Mouse (Mus musculus) liver, adult (tissue): ENCODE results near the gene Gm42688.

Experiments used
- GATA4 ChIP-seq: IDR thresholded peaks from 2 replicates; pipeline ENCODE4 v1.6.1; 2014; ENCODE audit warnings: mild to moderate bottlenecking, low read length; ENCODE audit not compliant: insufficient replicate concordance

Gene Gm42688

DNA sequence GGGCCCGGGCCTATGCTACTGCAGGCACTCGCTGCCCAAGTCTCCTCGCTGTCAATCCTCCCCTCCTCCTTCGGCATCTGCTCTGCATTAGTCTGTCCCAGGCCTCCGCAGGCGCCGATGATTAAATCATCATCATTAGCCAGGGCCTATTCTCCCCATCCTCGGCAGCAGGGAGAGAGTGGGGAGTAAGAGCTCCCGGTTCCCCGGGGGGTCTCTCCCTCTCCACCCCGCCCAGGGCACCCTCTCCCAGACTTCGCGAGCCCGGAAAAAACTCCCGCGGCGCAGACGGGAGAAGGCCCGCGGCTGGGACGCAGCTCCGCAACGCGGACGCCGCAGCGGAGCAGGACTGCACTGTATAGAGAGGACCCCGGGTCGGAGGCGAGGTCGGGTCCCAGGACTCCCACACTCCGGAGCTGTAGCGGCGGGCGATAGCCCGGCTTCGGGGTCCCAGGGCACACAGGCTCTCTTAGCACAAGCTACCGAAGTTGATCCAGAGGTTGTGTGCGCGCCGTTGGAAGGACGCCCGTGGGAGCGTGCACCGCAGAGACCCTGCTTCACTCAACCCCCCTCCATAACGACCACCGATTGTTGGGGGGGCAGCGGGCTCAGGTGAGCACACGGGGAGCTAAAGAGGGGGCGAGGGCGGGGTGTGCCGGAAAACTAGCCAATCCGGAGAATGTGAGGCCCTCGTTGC is 23.6 kb upstream of the Gm42688 start, which contains the start of gene Pcgf1:
Pcgf1 (plus strand) TSS at position 240 of the 694 bp plus-strand sequence.
- TF ChIP-seq GATA4: no peak

GRCm38 (mm10) chr6:83078324-83078858 is 23.0 kb upstream of the Gm42688 start:
- TF ChIP-seq GATA4: peak; percentile 99; the same call in 1 of the 2 replicates

DNA sequence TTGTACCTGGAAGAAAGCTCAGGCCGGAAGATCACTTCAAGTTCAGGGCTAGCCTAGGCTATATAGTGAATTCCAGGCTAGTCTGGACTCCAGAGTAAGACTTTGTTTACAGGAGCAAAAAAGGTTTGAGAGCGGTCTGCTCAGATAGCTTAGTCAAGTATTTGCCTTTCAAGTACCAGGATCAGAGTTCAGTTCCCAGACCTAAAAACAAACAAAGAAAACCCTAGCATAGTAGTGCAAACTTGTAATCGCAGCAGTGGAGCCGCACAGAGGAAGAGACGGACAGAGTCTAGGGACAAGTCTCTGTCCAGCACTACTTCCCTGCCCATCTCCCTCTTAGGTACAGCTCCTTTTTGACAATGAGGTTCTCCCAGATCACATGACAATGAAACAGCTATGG is 21.2 kb upstream of the Gm42688 start:
- TF ChIP-seq GATA4: no peak

DNA sequence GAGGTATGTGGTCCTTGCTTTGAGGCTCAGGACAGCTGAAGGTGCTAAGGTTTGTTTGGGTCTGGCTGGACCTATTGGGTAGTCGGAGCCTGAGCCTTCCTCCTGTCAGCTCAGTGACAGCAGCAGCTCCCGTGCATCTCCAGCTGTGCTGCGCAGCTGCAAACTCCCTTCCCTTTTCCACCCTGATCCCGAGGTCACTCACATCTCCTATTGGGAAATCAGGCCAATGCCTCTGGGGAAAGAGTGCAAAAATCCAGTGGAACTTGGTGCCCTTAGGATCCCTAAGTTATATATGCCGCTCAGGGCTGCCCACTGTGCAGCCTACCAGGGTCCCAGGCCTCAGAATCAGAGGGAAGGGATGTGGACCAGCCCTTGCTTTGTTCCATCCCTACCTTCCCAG is 17.9 kb upstream of the Gm42688 start:
- TF ChIP-seq GATA4: no peak

DNA sequence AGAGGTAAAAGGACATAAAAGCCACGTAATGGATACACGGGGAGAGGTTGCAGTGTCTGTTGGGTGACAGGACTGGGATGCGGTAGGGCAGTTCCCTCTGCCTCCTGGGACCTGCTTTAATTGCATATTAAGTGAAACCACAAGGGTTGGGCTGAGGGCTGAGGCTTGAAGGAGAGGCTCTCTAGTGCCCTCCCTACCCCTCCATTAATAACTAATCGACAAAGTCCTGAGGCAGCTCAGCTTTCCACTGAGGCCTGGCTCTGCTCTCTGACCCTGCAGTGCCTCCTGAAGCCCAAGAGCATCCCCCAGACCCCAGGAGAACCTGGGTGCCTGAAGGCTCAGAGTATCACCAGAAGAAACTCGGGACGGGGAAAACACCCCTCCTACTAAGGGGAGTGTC is 16.9 kb upstream of the Gm42688 start:
- no peak for TF ChIP-seq GATA4

DNA sequence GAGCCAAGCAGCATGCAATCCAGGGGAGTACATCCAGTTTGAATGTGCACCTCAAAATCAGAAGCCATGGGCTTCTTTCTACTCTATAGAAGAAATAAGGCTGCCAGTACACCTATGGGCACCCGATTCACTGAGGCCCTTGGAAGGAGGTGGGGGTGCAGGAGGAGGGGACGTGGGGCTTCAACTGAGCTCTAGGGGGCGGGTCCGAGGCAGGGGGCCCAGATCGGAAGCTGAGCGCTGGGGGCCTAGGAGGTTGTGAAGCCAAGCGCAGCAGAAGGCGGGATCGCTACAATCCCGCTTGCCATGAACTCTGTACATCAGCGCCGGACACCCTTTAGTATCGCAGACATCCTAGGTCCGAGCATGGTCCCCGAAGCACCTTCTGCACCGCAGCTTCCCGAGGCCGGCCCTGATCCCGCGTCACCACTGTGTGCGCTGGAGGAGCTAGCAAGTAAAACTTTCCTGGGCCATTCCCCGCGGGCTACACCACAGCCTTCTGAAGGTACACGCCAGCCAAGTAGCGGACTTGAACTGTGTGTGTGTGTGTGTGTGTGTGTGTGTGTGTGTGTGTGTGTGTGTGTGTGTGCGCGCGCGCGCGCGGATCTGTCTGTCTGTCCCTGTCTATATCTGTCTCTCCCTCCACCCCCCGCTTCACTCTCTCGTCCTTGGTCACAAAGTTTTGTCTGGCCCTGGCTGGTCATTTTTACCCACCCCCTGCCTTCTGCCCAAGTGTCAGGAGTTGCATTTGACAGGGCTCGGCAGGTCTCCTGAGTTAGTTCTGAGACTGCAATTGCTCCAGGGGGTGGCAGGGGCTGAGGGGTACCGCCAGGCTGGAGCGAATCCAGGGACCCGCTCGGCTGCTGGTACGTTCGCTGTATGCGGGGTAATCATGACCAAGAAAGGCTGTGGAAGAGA is 15.0 kb upstream of the Gm42688 start, which contains the start of gene Lbx2:
Lbx2 (plus strand) TSS at position 247 of the 915 bp plus-strand sequence.
- no peak for TF ChIP-seq GATA4

DNA sequence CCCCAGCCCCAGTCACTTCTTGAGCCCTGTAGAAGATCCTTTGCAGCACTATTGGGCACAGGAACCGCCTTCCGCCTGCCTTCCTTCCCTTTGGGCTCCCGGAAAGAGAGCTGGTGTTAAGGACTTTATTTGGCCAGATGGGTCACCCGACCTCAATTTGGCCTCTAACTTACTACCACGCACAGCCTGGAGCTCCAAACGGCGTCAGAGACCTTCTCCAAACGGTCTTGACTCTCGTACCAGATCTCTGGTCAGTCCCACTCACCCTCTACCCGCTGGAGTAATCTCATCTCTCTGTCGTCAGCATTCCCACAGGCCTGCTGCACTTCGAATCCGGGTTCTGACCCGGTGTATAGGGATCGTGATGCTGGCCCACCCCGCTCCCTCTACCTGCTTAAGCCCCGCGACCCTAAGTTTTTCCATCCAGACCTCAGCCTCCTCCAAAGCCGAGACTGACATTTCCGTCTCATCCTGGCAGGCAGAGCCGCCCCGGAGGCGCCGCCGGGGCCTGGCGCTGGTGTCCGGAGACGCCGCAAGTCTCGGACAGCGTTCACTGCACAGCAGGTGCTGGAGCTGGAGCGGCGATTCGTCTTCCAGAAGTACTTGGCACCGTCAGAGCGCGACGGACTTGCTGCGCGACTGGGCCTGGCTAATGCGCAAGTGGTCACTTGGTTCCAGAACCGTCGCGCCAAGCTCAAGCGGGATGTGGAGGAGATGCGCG is 14.1 kb upstream of the Gm42688 start:
- no peak for TF ChIP-seq GATA4

GRCm38 (mm10) chr6:83087926-83088260 is 13.5 kb upstream of the Gm42688 start:
- TF ChIP-seq GATA4: no peak

- TF ChIP-seq GATA4: no peak
Measured at GRCm38 (mm10) chr6:83092416-83093127, 8.8 kb upstream of the Gm42688 start.

DNA sequence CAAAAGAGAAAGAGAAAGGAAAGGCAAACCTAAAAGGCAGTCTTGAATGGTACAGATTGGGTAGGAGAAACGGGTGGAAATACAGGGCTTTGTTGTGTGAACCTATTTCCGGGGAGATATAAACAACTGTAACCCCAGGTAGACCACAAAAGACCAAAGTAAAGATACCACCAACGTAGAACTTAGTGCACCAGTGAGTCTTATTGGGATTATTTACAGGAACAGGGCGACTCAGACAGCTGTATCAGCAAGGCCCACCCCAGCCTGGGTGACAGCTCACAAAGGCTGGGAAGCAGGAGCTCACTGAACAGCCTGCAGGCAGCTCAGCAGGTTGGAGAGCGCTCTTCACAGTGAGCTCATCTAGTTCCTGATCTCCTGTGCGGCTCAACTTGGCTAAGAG is 5.4 kb upstream of the Gm42688 start:
- no peak for TF ChIP-seq GATA4

DNA sequence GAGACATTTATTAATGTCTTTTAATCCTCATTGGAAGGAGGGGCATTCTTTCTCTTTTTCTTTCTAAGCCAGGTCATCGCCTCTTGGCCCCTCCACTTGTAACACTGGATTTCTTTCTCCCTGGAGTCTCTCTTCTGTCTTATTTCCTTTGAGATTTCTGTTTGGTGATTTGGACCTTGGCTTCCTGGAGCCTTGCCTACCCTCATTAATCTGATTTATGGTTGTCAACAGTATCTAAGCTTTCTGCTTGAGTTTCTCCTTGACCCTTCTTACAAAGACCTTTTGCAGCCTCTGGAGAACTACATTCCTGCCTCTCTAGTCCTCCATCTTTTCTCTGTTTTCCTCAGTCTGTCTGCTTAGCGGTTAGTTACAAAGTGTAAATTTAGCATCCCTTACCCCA is 3.0 kb upstream of the Gm42688 start:
- TF ChIP-seq GATA4: no peak

- no peak; the same call in 1 of the 2 replicates for TF ChIP-seq GATA4
Measured at GRCm38 (mm10) chr6:83101688-83102556, 505 bp downstream of the Gm42688 start.

DNA sequence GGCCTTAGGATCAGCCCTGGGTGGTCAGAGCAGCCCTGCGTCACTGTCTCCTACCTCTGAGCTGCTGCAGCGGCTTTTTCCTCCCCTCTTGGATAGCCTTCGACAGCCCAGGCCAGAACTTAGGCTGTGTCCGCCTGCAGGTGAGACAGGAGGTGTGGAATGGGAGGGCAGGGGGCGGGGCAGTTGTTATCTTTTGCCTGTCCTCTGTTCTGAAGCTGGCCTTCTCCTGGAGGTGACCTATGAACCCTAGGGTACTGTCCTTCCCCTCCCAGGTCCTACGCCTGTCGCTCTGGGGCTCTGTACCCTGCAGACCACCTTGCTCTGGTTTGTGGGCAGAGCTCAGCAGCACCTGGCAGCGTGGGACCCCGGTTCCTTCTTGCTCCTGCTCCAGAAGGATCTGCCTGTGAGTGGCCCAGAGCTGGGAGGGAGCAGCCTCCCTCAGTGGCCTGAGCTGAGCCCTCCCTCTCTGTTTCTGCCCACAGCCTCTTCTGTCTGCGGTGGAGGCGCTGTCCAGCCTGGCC is 1.8 kb downstream of the Gm42688 start:
- TF ChIP-seq GATA4: peak; percentile 72; the same call in 1 of the 2 replicates
